Mouse (Mus musculus) stomach, postnatal 0 days (tissue): Measurements from ENCODE around the gene Ccnjl. TPM values are rescaled to one million over a fixed set of nuclear protein-coding genes. Genes with fewer than 3 reads are reported as not detected.

Source experiments
- ATAC-seq: fragments of 200-750 bp; cut with Nextera tagmentation; 2 replicates; pipeline ENCODE4 v1.8.0; 2017; ENCODE audit not compliant: low FRiP score, low TSS enrichment
- DNase-seq: peaks from one replicate; pipeline ENCODE4 v3.0.0-alpha.2; 2016; ENCODE audit warnings: low spot score
- H3K27ac ChIP-seq: fragments of 300-500 bp; sonication (generic); replicated peaks from 2 replicates; pipeline ENCODE4 v1.5.1; 2014; ENCODE audit warnings: mild to moderate bottlenecking, control low read depth
- H3K27me3 ChIP-seq: fragments of 300-500 bp; sonication (generic); 2 replicates; pipeline ENCODE4 v1.6.1; 2014; ENCODE audit warnings: low read length; ENCODE audit not compliant: control insufficient read depth, insufficient read depth
- H3K36me3 ChIP-seq: fragments of 300-500 bp; sonication (generic); 2 replicates; pipeline ENCODE4 v1.6.1; 2014; ENCODE audit warnings: low read length, mixed read lengths; ENCODE audit not compliant: control insufficient read depth, insufficient read depth
- H3K4me1 ChIP-seq: fragments of 300-500 bp; sonication (generic); replicated peaks from 2 replicates; pipeline ENCODE4 v1.6.1; 2014; ENCODE audit warnings: antibody characterized with exemption; ENCODE audit not compliant: control insufficient read depth, insufficient read depth
- H3K4me2 ChIP-seq: fragments of 300-500 bp; sonication (generic); replicated peaks from 2 replicates; pipeline ENCODE4 v1.6.1; 2014; ENCODE audit warnings: low read depth, mild to moderate bottlenecking, control low read depth, moderate library complexity
- H3K4me3 ChIP-seq: fragments of 300-500 bp; sonication (generic); 2 replicates; pipeline ENCODE4 v1.5.1; 2014; ENCODE audit warnings: low read depth, low read length, control low read depth
- H3K9ac ChIP-seq: fragments of 300-500 bp; sonication (generic); 2 replicates; pipeline ENCODE4 v1.6.1; 2014; ENCODE audit warnings: mild to moderate bottlenecking, low read length, control low read depth, mixed read lengths
- H3K9me3 ChIP-seq: fragments of 300-500 bp; sonication (generic); 2 replicates; pipeline ENCODE4 v1.6.1; 2016; ENCODE audit warnings: low read length; ENCODE audit not compliant: control insufficient read depth
- CTCF ChIP-seq: IDR thresholded peaks from 2 replicates; pipeline ENCODE4 v1.5.1; 2016; ENCODE audit warnings: antibody characterized with exemption, low read depth, mild to moderate bottlenecking, moderate library complexity
- EP300 ChIP-seq: optimal IDR thresholded peaks from 2 replicates; pipeline ENCODE3; 2016; ENCODE audit warnings: antibody characterized with exemption
- WGBS: fragments of 180-500 bp; shearing (Covaris S2); extraction: QIAGEN DNeasy Blood & Tissue Kit; methylation state at CpG from one replicate; pipeline ENCODE4 v1.1.7; 2014; 5-methylcytosine and 5-hydroxymethylcytosine counted together
- polyA plus RNA-seq: library from polyadenylated mRNA; unstranded; fragments of >200 nt; fragmentation: Nextera tagmentation; extraction: Ambion mirVana; gene quantifications from 2 replicates; pipeline ENCODE4 v1.2.1, GENCODE M21; 2015

The Ccnjl gene
- 5.2 and 5.5 TPM in 2 replicates for polyA plus RNA-seq

DNA sequence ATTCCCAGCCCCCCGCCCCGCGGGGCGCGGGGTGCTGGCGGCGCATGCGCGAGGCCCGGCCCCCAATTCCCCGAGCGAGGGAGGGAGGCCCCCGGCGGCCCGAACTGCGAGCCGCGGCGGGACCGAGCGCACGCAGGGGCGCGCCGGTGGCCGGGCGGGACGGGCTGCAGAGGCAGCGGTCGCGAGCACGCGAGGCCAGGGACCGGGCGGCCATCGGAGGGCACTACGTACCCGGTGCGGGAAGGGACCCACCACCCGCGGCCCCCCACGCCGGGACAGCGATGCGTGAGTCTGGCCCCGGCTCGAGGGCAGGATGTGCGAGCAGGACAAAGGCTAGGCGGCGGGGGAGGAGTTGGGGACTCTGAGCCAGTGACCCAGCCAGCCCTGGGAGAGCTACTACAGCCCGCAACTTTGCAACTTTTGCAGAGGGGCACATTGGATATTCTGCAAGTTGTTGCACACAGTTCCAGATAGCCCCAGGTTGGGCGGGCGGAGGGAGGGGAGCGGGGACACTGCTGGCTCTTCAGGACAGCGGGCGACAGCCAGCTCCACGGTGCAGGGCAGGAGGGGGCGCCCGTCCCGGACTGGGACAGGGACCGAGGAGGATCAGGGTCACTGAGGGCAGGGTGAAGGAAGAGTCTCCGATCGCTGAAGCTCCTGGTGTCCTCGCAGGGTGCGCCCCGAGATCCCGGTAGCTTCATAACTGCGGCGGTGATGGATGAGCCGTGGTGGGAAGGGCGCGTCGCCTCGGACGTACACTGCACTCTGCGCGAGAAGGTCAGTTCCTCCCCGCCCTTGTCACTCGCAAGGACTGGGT, at the start of gene Ccnjl:
Gene Ccnjl (plus strand): TSS at position 102 of the 817 bp plus-strand sequence.
- H3K4me2 ChIP-seq = peak within 1 kb of the TSS; percentile 99
- ATAC-seq = peak; percentile 79
- DNase-seq = peak; percentile 69
- H3K27me3 ChIP-seq = no peaks in the 10 kb centered on the region
- no peaks in the 10 kb centered on the region for H3K36me3 ChIP-seq
- H3K4me1 ChIP-seq = no peaks in the 10 kb centered on the region
- peak within 1 kb of the TSS; percentile 79 for H3K9ac ChIP-seq
- peak within 1 kb of the TSS; percentile 80 for H3K4me3 ChIP-seq
- H3K27ac ChIP-seq = peak within 1 kb of the TSS; percentile 67
- H3K9me3 ChIP-seq = no peaks in the 10 kb centered on the region
- peak; percentile 49 for TF ChIP-seq CTCF
- TF ChIP-seq EP300 = no peak
- under 1% methylated on average over 79 of the region's 79 CpGs for WGBS

DNA sequence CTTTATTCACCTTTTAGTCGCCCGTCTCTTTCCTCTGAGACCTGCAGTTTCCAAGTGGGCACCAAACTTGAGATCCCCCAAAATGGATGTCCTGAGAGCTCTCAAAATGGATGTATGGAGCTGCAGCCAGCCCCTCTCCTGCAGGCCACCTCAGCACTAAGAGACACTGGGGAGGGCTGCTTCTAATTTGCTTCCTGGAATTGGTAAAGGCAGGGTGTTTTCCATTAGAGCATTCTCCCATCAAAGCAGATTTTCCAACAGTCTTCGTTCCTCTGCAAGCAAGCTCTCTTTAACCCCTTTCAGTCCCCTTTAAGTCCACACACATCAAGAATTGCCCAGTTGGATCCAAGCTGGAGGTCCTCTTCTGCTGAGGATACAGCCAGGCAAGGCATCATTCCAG, 49.2 kb upstream of the Ccnjl start:
- Histone ChIP-seq H3K9ac (no peak overlapping the region), H3K27ac (no peak overlapping the region), H3K9me3 (no peaks in the 10 kb centered on the region), H3K4me2 (no peak overlapping the region), H3K4me1 (peaks cover 3% of the 10 kb centered on the region; the same call in 1 of the 2 replicates), H3K27me3 (no peaks in the 10 kb centered on the region), H3K36me3 (no peaks in the 10 kb centered on the region), H3K4me3 (no peak overlapping the region)
- TF ChIP-seq CTCF = no peak
- TF ChIP-seq EP300 = no peak
- DNase-seq (no peak), ATAC-seq (no peak)
- 73% methylated on average over 3 of the region's 3 CpGs for WGBS

DNA sequence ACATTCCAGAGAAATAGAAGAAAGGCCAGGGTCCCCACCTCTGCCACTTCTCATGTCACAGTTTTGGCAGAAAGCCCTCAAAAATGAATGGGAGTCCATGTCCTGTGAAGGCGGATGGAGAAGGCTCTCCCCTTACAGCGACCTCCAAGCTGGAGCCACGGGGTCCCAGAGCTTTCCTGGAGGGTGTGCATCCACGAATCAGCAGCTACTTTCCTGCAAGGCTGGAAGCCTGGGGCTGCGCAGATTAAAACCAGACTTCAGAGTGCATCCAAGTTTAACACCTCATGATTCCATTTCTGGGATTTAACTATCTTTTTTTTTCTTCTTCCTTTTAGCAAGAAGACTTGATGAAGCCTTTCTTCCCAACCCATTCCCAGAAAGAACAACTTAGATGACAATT, 48.0 kb upstream of the Ccnjl start:
- Histone ChIP-seq H3K4me1 (no peaks in the 10 kb centered on the region), H3K27me3 (no peaks in the 10 kb centered on the region), H3K4me2 (no peak overlapping the region), H3K36me3 (no peaks in the 10 kb centered on the region), H3K9ac (no peak overlapping the region), H3K27ac (no peak overlapping the region), H3K9me3 (no peaks in the 10 kb centered on the region), H3K4me3 (no peak overlapping the region)
- TF ChIP-seq CTCF = no peak
- WGBS = 34% methylated on average over 5 of the region's 5 CpGs
- no peak for DNase-seq
- no peak for ATAC-seq

DNA sequence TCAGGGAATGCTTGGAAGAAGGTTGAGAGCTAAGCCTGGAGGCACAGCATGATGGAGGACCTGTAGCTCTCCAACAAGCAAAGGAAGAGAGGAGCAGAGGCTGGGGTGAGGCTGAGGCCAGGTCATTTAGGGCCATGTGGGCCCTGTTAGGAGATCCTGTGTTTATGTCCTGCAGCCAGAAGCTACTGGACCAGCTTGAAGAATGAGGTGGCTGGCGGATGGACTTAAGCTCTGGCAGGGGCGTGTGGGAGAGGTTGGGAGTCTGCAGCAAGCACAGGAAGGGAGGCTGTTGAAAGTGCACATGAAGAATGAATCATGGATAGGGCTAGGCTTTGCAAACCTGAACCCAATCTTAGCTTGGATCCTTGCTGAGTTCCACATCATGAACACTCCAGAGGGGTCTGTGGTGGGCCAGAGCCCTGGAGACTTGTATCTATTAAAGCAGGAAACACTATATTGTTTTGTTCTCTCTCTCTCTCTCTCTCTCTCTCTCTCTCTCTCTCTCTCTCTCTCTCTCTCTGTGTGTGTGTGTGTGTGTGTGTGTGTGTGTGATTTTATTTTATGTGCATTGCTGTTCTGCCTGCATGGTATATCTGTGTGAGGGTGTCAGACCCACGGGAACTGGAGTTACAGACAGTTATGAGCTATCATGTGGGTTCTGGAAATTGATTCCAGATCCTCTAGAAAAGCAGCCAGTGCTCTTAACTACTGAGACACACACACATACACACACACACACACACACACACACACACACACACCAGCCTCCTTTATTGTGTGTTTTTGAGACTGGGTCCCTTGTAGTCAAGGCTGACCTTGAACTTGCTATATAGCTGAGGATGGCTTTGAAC, 46.7 kb upstream of the Ccnjl start:
- H3K9ac ChIP-seq = no peak overlapping the region
- TF ChIP-seq CTCF (no peak), EP300 (no peak)
- 29% methylated on average over 3 of the region's 3 CpGs for WGBS
- no peaks in the 10 kb centered on the region for H3K9me3 ChIP-seq
- no peak overlapping the region for H3K4me2 ChIP-seq
- no peaks in the 10 kb centered on the region for H3K4me1 ChIP-seq
- peak; percentile 7; the same call in 1 of the 2 replicates for ATAC-seq
- H3K27me3 ChIP-seq = no peaks in the 10 kb centered on the region
- no peak for DNase-seq
- no peaks in the 10 kb centered on the region for H3K36me3 ChIP-seq
- H3K27ac ChIP-seq = no peak overlapping the region
- H3K4me3 ChIP-seq = no peak overlapping the region

DNA sequence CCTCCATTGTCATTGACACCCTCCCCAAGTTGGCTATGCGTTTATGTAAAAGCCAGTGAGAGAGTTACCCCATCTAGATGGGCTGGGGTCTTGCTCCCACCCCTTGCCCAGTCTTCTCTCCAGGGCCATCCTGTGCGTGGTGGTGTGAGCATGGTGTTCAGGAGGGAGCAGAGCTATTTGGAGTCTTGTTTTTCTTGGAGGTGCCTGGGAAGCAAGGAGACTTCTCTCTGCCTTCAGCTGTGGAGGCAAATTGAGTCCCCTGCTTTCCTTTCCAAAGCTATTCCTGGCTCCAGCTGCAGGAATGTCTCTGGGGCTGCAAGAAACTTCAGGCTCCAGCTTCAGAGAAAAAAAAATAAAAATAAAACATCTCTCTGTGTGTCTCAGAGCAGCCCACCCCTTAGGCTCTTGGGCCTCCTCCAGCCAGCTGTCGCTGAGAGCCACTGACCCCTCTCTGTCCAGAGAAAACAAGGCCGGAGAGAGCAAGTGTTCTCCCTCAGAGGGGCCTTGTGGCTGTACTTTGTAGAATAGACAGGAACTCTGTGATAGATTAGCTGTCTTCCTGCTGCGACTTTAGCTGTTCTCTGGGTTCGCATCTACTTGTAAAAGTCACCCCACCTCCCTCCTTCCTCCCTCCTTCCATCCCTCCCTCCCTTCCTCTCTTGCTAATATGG, 45.3 kb upstream of the Ccnjl start:
- H3K27me3 ChIP-seq = no peaks in the 10 kb centered on the region
- peak overlapping the region; percentile 63 for H3K27ac ChIP-seq
- H3K4me2 ChIP-seq = no peak overlapping the region
- TF ChIP-seq CTCF = no peak
- no peak for TF ChIP-seq EP300
- WGBS = 40% methylated on average over 6 of the region's 6 CpGs
- no peaks in the 10 kb centered on the region for H3K9me3 ChIP-seq
- no peaks in the 10 kb centered on the region for H3K36me3 ChIP-seq
- H3K4me3 ChIP-seq = no peak overlapping the region
- no peak for DNase-seq
- ATAC-seq = peak; percentile 41; the same call in 1 of the 2 replicates
- H3K4me1 ChIP-seq = no peaks in the 10 kb centered on the region
- no peak overlapping the region for H3K9ac ChIP-seq
